Mouse (Mus musculus) cerebral cortex, adult 2 months (tissue): ENCODE measurements around the gene Aldh18a1.

Source experiments
- WGBS: fragments of 180-500 bp; shearing (Covaris S2); methylation state at CpG from one replicate; pipeline ENCODE4 v1.1.7; 2018; 5-methylcytosine and 5-hydroxymethylcytosine counted together

The Aldh18a1 gene

GRCm38 (mm10) chr19:40581662-40582061 lies 6.6 kb downstream of the Aldh18a1 start:
- WGBS: 95% methylated on average over 5 of the region's 5 CpGs

GRCm38 (mm10) chr19:40580902-40581301 lies 7.4 kb downstream of the Aldh18a1 start:
- WGBS: 93% methylated on average over 2 of the region's 2 CpGs

- 91% methylated on average over 5 of the region's 5 CpGs for WGBS
These were observed 12.8 kb downstream of the Aldh18a1 start for GRCm38 (mm10) chr19:40575438-40575837.

GRCm38 (mm10) chr19:40570726-40571125 lies 17.5 kb downstream of the Aldh18a1 start:
- 88% methylated on average over 9 of the region's 9 CpGs for WGBS

- WGBS: 79% methylated on average over 3 of the region's 3 CpGs
These were observed 20.6 kb downstream of the Aldh18a1 start for GRCm38 (mm10) chr19:40567616-40568015.

GRCm38 (mm10) chr19:40563880-40564645 lies 24.2 kb downstream of the Aldh18a1 start:
- WGBS: 88% methylated on average over 10 of the region's 10 CpGs

GRCm38 (mm10) chr19:40561521-40561920 lies 26.7 kb downstream of the Aldh18a1 start:
- 87% methylated on average over 15 of the region's 31 CpGs for WGBS

- 98% methylated on average over 7 of the region's 7 CpGs for WGBS
These were observed 32.2 kb downstream of the Aldh18a1 start for GRCm38 (mm10) chr19:40556029-40556428.

- 96% methylated on average over 8 of the region's 8 CpGs for WGBS
These were observed 33.1 kb downstream of the Aldh18a1 start for GRCm38 (mm10) chr19:40555136-40555535.

GRCm38 (mm10) chr19:40554343-40554742 lies 33.9 kb downstream of the Aldh18a1 start:
- whole genome bisulfite sequencing: 90% methylated on average over 11 of the region's 11 CpGs

GRCm38 (mm10) chr19:40553849-40554248 lies 34.4 kb downstream of the Aldh18a1 start:
- WGBS: 63% methylated on average over 6 of the region's 6 CpGs

- 85% methylated on average over 14 of the region's 14 CpGs for WGBS
These were observed 35.1 kb downstream of the Aldh18a1 start for GRCm38 (mm10) chr19:40553014-40553789.

GRCm38 (mm10) chr19:40549516-40550135 lies 38.6 kb downstream of the Aldh18a1 start:
- 43% methylated on average over 6 of the region's 6 CpGs for WGBS

GRCm38 (mm10) chr19:40548796-40549515 lies 39.3 kb downstream of the Aldh18a1 start:
- 70% methylated on average over 5 of the region's 5 CpGs for WGBS

GRCm38 (mm10) chr19:40548386-40548785 lies 39.9 kb downstream of the Aldh18a1 start:
- WGBS: 93% methylated on average over 6 of the region's 6 CpGs

GRCm38 (mm10) chr19:40544856-40545255 lies 43.4 kb downstream of the Aldh18a1 start:
- 4% methylated on average over 3 of the region's 3 CpGs for WGBS

- 89% methylated on average over 7 of the region's 7 CpGs for WGBS
These were observed 45.5 kb downstream of the Aldh18a1 start for GRCm38 (mm10) chr19:40542776-40543175.

- 84% methylated on average over 6 of the region's 6 CpGs for WGBS
These were observed 51.7 kb downstream of the Aldh18a1 start for GRCm38 (mm10) chr19:40536526-40536925.

- 76% methylated on average over 5 of the region's 5 CpGs for WGBS
These were observed 55.7 kb downstream of the Aldh18a1 start for GRCm38 (mm10) chr19:40532525-40532924.

GRCm38 (mm10) chr19:40530323-40530722 lies 57.9 kb downstream of the Aldh18a1 start:
- 66% methylated on average over 2 of the region's 2 CpGs for WGBS

GRCm38 (mm10) chr19:40526367-40527014 lies 61.8 kb downstream of the Aldh18a1 start:
- 34% methylated on average over 9 of the region's 9 CpGs for WGBS
